Mouse (Mus musculus) gastrocnemius, adult 18-20 months (tissue): ENCODE measurements at regions not wholly inside any gene's neighbourhood (a gene's known extent, or its start where the extent isn't known, plus 50 kb on each side); places are given as distances from the start of the nearest gene placed in this dataset.
A peak's percentile ranks its signal among the peaks of the same experiment; 100 is the strongest.
"Not testable (repeated sequence)": the region's sequence is repeated elsewhere in the genome, so short reads cannot be mapped to it uniquely, and the experiment has no call there.

Experiments
- DNase-seq: peaks from one replicate; pipeline ENCODE4 v3.0.0; 2021; ENCODE audit warnings: low spot score

DNA sequence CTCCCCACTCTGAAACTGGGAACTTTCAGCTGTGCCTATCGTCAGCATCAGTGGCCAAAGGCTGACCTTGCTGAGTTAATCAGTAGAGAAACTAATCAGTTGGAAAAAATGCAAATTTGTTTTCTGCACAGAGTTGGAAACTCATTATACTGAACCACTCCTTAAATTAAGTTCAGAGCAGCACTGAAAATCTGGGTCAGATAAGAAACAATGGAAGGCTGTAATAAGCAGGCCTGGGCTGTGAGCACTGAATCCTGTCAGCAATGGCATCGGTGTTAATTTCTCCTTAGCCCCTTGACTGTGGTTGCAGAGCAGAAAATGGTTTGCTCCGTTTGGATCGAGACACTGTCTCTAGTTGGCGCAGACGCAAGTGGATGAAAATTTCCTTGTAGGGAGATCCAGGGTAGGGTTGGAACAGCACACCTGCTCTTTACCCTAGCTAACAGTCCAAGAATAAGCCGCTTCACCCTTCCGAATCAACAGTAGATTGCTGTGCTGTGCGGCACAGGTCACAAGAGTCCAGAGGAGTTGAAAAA lies 289.4 kb downstream of the Tox3 start:
- DNase-seq: no peak

GRCm38 (mm10) chr8:90056331-90056730 lies 291.8 kb downstream of the Tox3 start:
- no peak for DNase-seq

DNA sequence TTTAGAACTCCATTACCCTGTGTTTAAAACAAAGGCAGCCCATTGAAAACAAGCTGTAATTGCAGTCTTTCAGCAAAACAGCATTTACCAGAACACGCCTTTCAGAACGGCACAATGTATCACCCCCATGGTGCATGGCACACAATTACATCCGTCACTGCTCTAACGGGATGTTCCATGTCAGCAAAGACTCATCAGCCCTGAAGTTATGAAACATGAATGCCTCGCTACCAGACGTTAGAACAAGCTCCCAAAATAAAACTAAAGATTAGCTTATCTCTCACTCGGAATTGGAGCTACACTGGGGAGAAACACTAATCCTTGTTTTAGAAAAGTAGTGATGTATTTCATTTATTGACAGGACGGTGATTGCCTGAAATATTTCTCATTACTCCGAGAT lies 301.4 kb downstream of the Tox3 start:
- DNase-seq: no peak

- DNase-seq: no peak
Observed at GRCm38 (mm10) chr8:90036436-90036835, 311.7 kb downstream of the Tox3 start.

DNA sequence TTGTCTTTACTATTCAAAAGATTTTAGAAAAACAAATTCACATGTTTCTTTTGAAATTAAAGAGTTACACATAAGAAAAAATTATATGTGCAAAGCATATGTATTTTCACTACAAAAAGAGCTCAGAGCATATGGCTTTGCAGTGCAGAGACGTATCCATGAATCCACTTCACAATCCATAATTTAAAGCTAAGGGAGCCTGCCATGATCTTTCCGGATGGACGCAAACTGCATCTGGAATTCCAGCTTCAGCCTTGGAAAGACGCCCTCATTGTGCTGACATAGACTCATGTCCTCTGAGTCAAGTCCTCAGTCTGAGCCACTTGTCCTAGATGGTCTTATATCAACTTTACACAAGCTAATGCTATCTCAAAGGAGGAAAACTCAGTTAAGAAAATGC lies 315.6 kb downstream of the Tox3 start:
- DNase-seq: no peak

DNA sequence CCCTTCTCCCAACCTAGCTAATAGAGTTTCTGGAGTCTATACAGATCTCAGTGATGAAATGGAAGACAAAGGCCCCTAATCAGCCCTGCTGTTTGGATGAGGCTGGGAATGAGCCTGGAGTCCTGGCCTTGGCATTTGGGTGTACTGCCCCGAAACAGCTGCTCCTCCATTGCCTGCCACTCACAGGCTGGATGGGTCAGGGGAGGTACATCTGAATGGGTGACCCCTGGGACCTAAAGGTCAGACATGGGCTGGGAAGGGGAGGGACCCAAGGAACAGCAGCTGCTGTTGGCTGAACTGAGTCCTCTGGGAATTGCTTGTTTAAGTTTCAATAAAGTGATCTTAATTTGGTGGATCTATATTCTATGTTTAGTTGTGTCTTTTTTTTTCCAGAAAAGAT lies 316.9 kb downstream of the Tox3 start:
- DNase-seq: no peak

DNA sequence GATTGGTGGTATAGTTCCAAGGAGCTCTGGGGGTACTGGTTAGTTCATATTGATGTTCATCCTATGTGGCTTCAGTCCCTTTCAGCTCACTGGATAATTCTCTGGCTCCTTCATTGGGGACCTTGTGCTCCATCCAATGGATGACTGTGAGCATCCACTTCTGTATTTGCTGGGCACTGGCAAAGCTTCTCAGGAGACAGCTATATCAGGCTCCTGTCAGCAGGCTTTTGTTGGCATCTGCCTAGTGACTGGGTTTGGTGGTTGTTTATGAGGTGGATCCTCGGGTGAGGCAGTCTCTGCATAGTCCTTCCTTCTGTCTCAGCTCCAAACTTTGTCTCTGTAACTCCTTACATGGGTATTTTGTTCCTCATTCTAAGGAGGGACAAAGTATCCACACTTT lies 330.2 kb downstream of the Tox3 start:
- DNase-seq: not testable (repeated sequence)

DNA sequence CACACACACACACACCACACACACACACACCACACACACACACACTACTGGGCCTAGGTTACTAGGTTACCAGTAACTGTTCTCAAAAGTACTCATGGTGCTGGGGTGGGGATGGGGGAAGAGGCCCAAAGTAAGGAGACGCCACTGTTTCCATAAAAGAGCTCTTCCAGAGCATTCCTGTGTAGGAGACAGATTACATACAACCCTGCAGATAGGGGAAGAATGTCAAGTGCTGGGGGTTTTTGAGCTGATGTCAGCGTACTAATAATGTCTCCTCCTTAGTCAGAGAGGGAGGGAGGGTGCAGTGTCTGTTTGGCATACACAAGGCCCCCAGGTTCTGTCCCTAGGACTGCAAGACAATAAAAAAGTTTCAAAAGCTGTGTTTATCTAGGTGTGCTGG lies 334.4 kb downstream of the Tox3 start:
- DNase-seq: no peak

DNA sequence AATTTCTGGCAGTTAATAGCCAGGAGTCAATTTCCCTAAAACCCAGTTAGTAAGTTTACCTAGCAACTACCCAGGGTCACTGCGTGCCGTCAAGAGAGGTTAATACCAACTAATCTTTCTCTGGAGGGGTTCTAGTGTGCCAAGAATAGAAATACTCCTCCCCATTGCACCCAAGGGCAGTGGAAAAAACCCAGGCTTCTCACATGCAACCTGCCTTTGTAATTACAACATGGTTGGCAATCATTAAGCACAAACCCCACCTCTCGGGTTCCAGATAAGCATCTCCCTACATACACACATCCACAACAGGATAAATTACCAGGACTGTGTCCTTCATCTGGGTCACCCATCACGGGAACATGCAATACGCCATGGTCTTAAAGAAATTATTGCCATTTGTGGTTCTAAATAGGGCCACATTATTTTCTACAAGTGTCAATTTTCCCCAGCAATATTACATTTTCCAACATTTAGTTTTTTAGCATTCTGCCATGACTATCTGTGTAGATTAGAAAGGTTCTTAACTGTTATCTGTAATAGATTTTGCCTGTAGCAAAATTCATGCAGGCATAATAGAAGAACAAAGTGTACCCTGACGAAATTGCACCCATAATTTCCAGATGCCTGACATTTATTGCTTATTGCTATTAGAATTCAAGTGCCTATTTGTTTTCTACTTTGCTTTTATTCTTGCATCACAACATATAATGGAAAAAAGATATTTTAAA lies 336.3 kb downstream of the Tox3 start:
- DNase-seq: no peak

- no peak for DNase-seq
Observed at GRCm38 (mm10) chr8:90009431-90009830, 338.7 kb downstream of the Tox3 start.

DNA sequence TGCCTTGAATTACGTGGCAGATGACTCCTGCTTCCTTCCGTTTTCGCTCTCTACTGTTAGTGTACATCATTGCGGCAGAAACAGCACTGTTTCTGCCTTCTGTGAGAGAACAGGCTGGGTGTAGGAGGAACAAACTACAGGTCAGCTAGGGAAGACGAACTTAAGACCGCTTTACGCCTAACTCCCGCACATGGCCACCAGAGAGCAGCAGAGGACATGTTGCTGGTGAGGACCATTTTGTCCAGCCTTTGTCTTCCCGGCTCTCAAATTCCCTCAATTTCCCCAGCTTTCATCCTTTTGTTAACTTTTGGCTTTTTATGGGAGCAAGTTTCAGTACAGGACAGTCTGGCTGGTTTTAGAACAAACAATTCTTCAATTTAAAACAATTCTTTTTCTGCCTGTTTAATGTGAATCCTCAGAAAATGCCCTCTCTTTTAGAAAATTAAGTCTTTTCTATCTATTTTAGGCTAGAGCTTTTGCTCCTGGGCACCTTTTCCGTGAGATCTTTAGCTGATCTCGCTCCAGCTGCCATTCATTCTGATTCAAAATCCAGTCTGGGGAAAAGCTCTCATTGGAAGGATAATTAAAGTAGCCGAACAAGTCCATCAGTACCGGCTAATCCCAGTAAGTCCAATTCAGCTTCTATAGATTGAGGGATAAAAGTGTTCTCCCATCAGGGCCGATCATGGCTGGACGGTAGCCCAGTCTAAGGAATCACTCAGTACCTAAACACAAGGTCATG lies 347.1 kb downstream of the Tox3 start:
- DNase-seq: peak; percentile 53

DNA sequence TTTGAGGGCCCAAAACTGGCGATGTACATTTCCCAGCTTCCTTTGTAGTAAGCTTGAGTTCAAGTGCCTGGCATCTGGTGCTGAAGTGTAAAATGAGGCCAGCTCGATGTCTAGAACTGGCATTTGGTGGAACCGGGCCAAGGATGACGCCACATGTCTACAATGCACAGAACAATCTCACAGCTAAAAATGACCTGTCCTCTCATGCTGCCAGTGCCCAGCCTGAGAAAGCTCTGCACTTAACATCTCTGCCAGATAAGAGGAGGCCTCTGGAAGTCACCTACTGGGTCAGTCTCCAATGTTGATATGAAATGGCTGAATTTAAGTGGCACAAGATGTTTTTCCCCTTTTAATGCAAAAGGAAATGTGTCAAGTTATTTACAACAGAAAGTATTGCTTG lies 354.4 kb downstream of the Tox3 start:
- DNase-seq: no peak

DNA sequence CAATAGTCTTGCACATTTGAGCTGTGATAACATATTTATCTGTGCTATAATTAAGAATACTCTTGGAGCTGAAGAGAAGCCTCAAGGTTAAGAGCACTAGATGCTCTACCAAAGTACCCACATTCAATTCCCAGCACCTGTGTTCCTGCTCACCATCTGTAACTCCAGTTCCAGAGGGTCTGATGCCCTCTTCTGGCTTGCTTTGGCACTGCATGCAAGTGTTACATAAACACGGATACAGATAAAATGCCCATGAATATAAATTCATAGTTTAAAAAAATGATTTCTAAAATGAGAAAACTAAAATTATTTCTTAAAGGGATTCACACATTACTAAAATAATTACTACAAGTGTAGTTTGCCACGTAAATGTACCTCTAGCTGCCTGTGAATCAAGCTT lies 364.3 kb downstream of the Tox3 start:
- DNase-seq: no peak

DNA sequence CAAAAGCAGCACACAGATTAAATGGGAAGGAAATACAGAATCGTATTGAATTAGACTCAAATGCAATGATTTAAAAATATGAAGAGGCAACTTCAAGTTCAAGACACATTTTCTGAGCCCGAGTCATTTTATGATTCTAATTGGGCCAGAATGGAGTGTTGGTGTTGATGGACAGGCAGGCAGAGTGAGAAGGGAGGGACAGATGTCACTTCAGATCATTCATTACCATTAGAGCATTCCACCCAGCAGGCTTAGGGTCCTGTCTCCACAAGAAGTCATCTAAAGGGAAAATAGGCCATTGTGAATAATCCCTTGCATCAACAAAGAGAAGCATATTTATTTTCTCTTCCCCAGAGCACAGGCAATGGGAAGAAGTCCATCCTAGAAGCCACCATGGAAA lies 365.6 kb downstream of the Tox3 start:
- DNase-seq: no peak

DNA sequence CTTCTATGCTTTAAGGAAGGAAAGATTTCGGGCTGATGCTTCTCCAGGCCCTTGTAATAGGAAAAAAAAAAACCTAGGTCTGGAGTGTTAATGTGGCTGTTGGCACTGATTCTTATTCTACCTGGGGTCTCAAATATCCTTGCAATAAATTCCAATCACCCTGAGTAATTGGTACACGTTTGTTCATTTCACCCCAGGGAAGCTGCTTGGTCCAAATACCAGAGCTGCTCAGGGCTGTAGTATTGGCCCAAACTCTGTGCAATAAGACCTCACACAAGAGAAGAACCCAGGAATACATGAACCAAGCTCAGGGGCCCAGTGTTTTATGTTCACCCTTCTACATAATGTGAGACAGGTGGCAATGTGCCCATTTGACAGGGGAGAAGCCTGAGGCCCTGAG lies 366.8 kb downstream of the Tox3 start:
- DNase-seq: no peak

GRCm38 (mm10) chr8:89980441-89980840 lies 367.7 kb downstream of the Tox3 start:
- no peak for DNase-seq

DNA sequence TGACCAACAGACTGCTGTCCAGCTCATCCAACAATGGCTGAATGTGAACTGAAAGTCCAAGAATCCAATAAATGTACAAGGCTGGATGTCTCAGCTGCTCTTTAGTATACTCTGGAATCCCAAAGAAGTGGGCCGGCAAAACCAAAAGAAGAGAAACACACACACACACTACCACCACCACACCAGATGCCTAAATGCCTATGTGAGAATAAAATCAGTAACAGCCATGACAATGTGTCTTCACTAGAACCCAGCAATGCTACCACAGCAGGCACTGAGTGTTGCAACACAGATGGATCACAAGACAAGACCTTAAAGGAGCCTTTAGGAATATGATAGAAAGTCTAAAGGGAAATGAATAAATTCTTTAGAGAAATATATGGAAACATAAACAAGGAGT lies 385.3 kb downstream of the Tox3 start:
- DNase-seq: no peak

DNA sequence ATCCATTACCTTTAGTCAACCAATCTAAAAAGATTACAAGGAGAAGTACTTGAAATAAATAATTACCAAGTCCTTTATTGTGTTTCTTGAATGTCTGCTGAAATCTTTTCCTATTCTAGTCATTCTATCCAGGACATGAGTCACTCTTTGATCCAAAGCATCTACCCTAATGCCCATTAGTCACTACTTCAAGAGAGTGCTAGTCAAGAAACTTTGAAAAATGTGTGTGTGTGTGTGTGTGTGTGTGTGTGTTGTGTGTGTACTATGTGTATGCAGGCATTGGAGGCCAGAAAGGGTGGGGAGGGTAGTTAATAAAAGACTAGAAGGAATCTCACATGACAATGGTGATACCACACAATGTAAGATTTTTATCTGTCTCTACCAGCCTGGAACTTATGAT lies 390.7 kb downstream of the Tox3 start:
- DNase-seq: no peak

- no peak for DNase-seq
Observed at GRCm38 (mm10) chr8:89956482-89957020, 391.6 kb downstream of the Tox3 start.

- DNase-seq: no peak
Observed at GRCm38 (mm10) chr8:89938836-89939235, 409.3 kb downstream of the Tox3 start.

GRCm38 (mm10) chr8:89934521-89934920 lies 413.6 kb downstream of the Tox3 start:
- no peak for DNase-seq

- no peak for DNase-seq
Observed at GRCm38 (mm10) chr8:89926666-89927232, 421.4 kb downstream of the Tox3 start.
